ENCODE assay signal across 18 mouse cellular contexts in genomic region chr2:112761196-112761913, GRCm38 (mm10).
DNase-seq lines count a peak whose midpoint lies in the region; ATAC-seq and TF ChIP-seq lines count a peak whose summit lies in the region.
"Had no signal": no experiment of that assay in that cellular context is flagged by ENCODE, and none has a peak within 500 bp of the region (broad histone marks: within the 10 kb centered on the region; RNA-seq: fewer than 3 reads in every experiment).

No protein-coding gene starts in this region.

- H3K4me1 ChIP-seq in heart, embryonic 10.5 days: no peaks in the 10 kb centered on the region
- H3K4me1 ChIP-seq in midbrain, postnatal 0 days (ENCODE audit: insufficient read depth, low read length): no peaks in the 10 kb centered on the region
- H3K4me1 ChIP-seq in midbrain, embryonic 15.5 days: 0 out of 2 replicates have a peak, but pooled peaks cover 4% of the 10 kb centered on the region
- H3K4me1 ChIP-seq: limb, embryonic 15.5 days; neural tube, embryonic 13.5 days had no signal

- no peaks in the 10 kb centered on the region for H3K9me3 ChIP-seq in heart, embryonic 10.5 days
- no peaks in the 10 kb centered on the region for H3K9me3 ChIP-seq in midbrain, postnatal 0 days (ENCODE audit: low read length)
- no peaks in the 10 kb centered on the region for H3K9me3 ChIP-seq in midbrain, embryonic 15.5 days
- H3K9me3 ChIP-seq: limb, embryonic 15.5 days; neural tube, embryonic 13.5 days had no signal

- TF ChIP-seq CTCF in midbrain, postnatal 0 days (IDR thresholded peaks at IDR 0.05): no peak

- no peaks in the 10 kb centered on the region for H3K36me3 ChIP-seq in heart, embryonic 10.5 days
- peaks cover 5% of the 10 kb centered on the region; the same call in 1 of the 2 replicates for H3K36me3 ChIP-seq in midbrain, postnatal 0 days (ENCODE audit: insufficient read depth, low read length)
- no peaks in the 10 kb centered on the region for H3K36me3 ChIP-seq in midbrain, embryonic 15.5 days (replicated peaks)
- H3K36me3 ChIP-seq: limb, embryonic 15.5 days; neural tube, embryonic 13.5 days had no signal

- 75% methylated on average over 6 of the region's 6 CpGs for WGBS in heart, embryonic 10.5 days
- 59% methylated on average over 6 of the region's 6 CpGs for WGBS in midbrain, postnatal 0 days
- 69% methylated on average over 6 of the region's 6 CpGs for WGBS in midbrain, embryonic 15.5 days

- no peak for ATAC-seq in midbrain, postnatal 0 days (ENCODE audit: low FRiP score)
- no peak for ATAC-seq in midbrain, embryonic 15.5 days (replicated peaks)
- ATAC-seq: activated CD4-positive, CD25-positive, alpha-beta regulatory T cell, adult 4 months; liver, postnatal 0 days had no signal

- peak; percentile 44 for DNase-seq in adrenal gland, adult 2 months
- DNase-seq in adrenal gland, postnatal 4 days (ENCODE audit: low spot score in 2 of 2): no peak
- peak; percentile 11 to 31 for DNase-seq in heart, adult 18-20 months
- DNase-seq in heart, embryonic 10.5 days (ENCODE audit: low spot score): no peak
- DNase-seq in midbrain, postnatal 0 days (ENCODE audit: low spot score): peak; percentile 65
- no peak for DNase-seq in right cerebral cortex, adult 2 months (ENCODE audit: low spot score in 2 of 2)
- no peak for DNase-seq in gastrocnemius, postnatal 4 days (ENCODE audit: low spot score in 2 of 2)
- DNase-seq: cerebellum, adult 9-11 months; layer of hippocampus, adult 9-11 months; liver, postnatal 0 days; lung, postnatal 4 days; spleen, adult 18-20 months had no signal

- no peak overlapping the region for H3K4me2 ChIP-seq in midbrain, postnatal 0 days (ENCODE audit: low read depth, low read length, poor library complexity, severe bottlenecking)
- no peak overlapping the region for H3K4me2 ChIP-seq in midbrain, embryonic 15.5 days
- H3K4me2 ChIP-seq: limb, embryonic 15.5 days; neural tube, embryonic 13.5 days had no signal

- H3K4me3 ChIP-seq in heart, embryonic 10.5 days: no peak overlapping the region
- no peak overlapping the region for H3K4me3 ChIP-seq in midbrain, postnatal 0 days (ENCODE audit: low read depth, low read length)
- H3K4me3 ChIP-seq in midbrain, embryonic 15.5 days: no peak overlapping the region
- H3K4me3 ChIP-seq: limb, embryonic 15.5 days; neural tube, embryonic 13.5 days had no signal

- no peak overlapping the region for H3K27ac ChIP-seq in heart, embryonic 10.5 days
- H3K27ac ChIP-seq in midbrain, postnatal 0 days (ENCODE audit: low read depth, low read length): no peak overlapping the region
- H3K27ac ChIP-seq in midbrain, embryonic 15.5 days: no peak overlapping the region
- H3K27ac ChIP-seq: kidney, postnatal 0 days; limb, embryonic 15.5 days; neural tube, embryonic 13.5 days had no signal

- no peak overlapping the region for H3K9ac ChIP-seq in midbrain, postnatal 0 days (replicated peaks; ENCODE audit: low read length, poor library complexity, severe bottlenecking)
- H3K9ac ChIP-seq in midbrain, embryonic 15.5 days: no peak overlapping the region
- H3K9ac ChIP-seq: limb, embryonic 15.5 days; liver, postnatal 0 days; neural tube, embryonic 13.5 days had no signal

- H3K27me3 ChIP-seq in heart, embryonic 10.5 days (ENCODE audit: insufficient read depth, poor library complexity, severe bottlenecking): no peaks in the 10 kb centered on the region
- H3K27me3 ChIP-seq in midbrain, postnatal 0 days (ENCODE audit: insufficient read depth, low read length): no peaks in the 10 kb centered on the region
- no peaks in the 10 kb centered on the region for H3K27me3 ChIP-seq in midbrain, embryonic 15.5 days (replicated peaks)
- H3K27me3 ChIP-seq: CH12.LX; limb, embryonic 15.5 days; neural tube, embryonic 13.5 days had no signal

Comparison
In these comparisons a context has a peak if more than half of its experiments do, and no peak if none do; other contexts are left out.
1. DNase-seq: peak in adrenal gland, adult 2 months (single experiment), heart, adult 18-20 months (2 of 2) and midbrain, postnatal 0 days (single experiment); none in adrenal gland, postnatal 4 days (0 of 2), heart, embryonic 10.5 days (single experiment), right cerebral cortex, adult 2 months (0 of 2) and gastrocnemius, postnatal 4 days (0 of 2).